Mouse (Mus musculus): ENCODE results near the gene Banp. TPM values are rescaled to one million over a fixed set of nuclear protein-coding genes. Genes with fewer than 3 reads are reported as not detected.

Gene Banp
- total and polyA plus RNA-seq, 3 experiments = 14.9 to 34.2 (median 25.7) TPM

DNA sequence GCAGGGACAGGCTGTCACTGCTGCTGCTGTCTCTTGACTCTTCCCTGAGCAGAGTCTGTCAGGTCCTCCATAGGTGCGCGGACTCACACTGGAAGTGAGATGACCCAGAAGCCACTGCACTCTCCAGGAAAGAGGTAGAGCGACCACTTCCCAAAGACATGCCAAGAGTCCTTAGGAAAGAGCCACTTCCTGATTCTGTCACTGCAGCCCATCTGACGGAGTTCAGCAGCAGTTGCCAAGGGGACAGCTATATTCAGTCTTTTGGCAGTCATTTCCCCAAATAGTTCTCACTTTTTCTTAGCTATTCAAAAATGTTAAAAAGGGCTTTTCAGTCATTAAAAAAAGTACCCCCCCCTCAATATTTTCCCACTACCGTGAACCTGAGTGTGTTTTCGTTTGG, 72.7 kb downstream of the Banp start:
- Histone ChIP-seq H3K4me2 (ENCODE audit: insufficient read depth, low read depth, poor library complexity, severe bottlenecking) (no peak overlapping the region), H3K4me1 (ENCODE audit: control insufficient read depth in 1 of 2, insufficient read depth in 2 of 2) (no peaks in the 10 kb centered on the region), H3K4me3 (replicated peaks in 1 of 3; ENCODE audit: low read depth in 2 of 3, low read length in 2 of 3, poor library complexity in 1 of 3) (no peak overlapping the region), H3K9ac (ENCODE audit: insufficient read depth, low read depth) (no peak overlapping the region), H3K27me3 (replicated peaks) (no peaks in the 10 kb centered on the region), H3K79me2 (replicated peaks; ENCODE audit: control insufficient read depth, extremely low read depth, insufficient read depth, poor library complexity, severe bottlenecking) (no peaks in the 10 kb centered on the region), H3K27ac (ENCODE audit: insufficient read depth, low read depth) (no peak overlapping the region), H3K9me3 (replicated peaks; ENCODE audit: low read length) (no peaks in the 10 kb centered on the region), H3K36me3 (replicated peaks in 1 of 2; ENCODE audit: control insufficient read depth in 1 of 2, insufficient read depth in 1 of 2, low read length in 1 of 2) (peaks cover 64 to 99% of the 10 kb centered on the region in 2 experiments)
- dilution Hi-C loops (cut with MboI; ENCODE audit: extremely low pct_ligation_motif_present, extremely low pct_unique_long_range_greater_than_20kb, low sequenced_read_pairs) = no loop called here
- in situ Hi-C loops (cut with MboI; ENCODE audit: low pct_ligation_motif_present, low pct_unique_long_range_greater_than_20kb, low sequenced_read_pairs) = no loop called here
- DNase-seq (ENCODE audit: extremely low read depth) = no peak
- TF ChIP-seq TBP (conservative IDR thresholded peaks at IDR 0.05; ENCODE audit: low read depth, low read length) (no peak), RCOR1 (conservative IDR thresholded peaks at IDR 0.05; ENCODE audit: low read depth, low read length) (no peak), MAFK (IDR thresholded peaks at IDR 0.05; ENCODE audit: insufficient replicate concordance, low read length) (no peak), NELFE (IDR thresholded peaks at IDR 0.05; ENCODE audit: low read depth, low read length) (no peak), KAT2A (IDR thresholded peaks at IDR 0.05; ENCODE audit: insufficient replicate concordance, low read length) (no peak), GABPA (IDR thresholded peaks at IDR 0.05; ENCODE audit: insufficient replicate concordance, low read depth, low read length) (no peak), USF2 (conservative IDR thresholded peaks at IDR 0.05; ENCODE audit: low read depth, low read length) (no peak), ZKSCAN1 (IDR thresholded peaks at IDR 0.05; ENCODE audit: borderline replicate concordance, low read depth, low read length) (no peak), MEF2A (IDR thresholded peaks at IDR 0.05; ENCODE audit: borderline replicate concordance, low read depth, low read length) (no peak), SMC3 (IDR thresholded peaks at IDR 0.05; ENCODE audit: low read depth, low read length) (no peak), ZC3H11A (IDR thresholded peaks at IDR 0.05; ENCODE audit: low read depth, low read length) (no peak), E2F4 (IDR thresholded peaks at IDR 0.05; ENCODE audit: insufficient replicate concordance, low read depth, low read length) (no peak), BHLHE40 (IDR thresholded peaks at IDR 0.05; ENCODE audit: low read depth, low read length) (no peak), POLR2AphosphoS2 (IDR thresholded peaks at IDR 0.05; ENCODE audit: low read depth, low read length) (no peak), TCF12 (IDR thresholded peaks at IDR 0.05; ENCODE audit: low read depth, low read length) (no peak), ELF1 (IDR thresholded peaks at IDR 0.05; ENCODE audit: low read depth, low read length) (no peak), MXI1 (IDR thresholded peaks at IDR 0.05; ENCODE audit: low read depth, low read length) (no peak), PAX5 (IDR thresholded peaks at IDR 0.05; ENCODE audit: low read length) (no peak), USF1 (IDR thresholded peaks at IDR 0.05; ENCODE audit: low read depth, low read length) (no peak)

- no peak overlapping the region for H3K4me2 ChIP-seq (ENCODE audit: insufficient read depth, low read depth, poor library complexity, severe bottlenecking)
- H3K9ac ChIP-seq (ENCODE audit: insufficient read depth, low read depth) = no peak overlapping the region
- no peak overlapping the region for H3K27ac ChIP-seq (ENCODE audit: insufficient read depth, low read depth)
- no peak for DNase-seq (ENCODE audit: extremely low read depth)
- H3K4me3 ChIP-seq (replicated peaks in 1 of 3; ENCODE audit: low read depth in 2 of 3, low read length in 2 of 3, poor library complexity in 1 of 3) = no peak overlapping the region
- H3K36me3 ChIP-seq (replicated peaks in 1 of 2; ENCODE audit: control insufficient read depth in 1 of 2, insufficient read depth in 1 of 2, low read length in 1 of 2) = peaks cover 61 to 94% of the 10 kb centered on the region in 2 experiments
- in situ Hi-C loops (cut with MboI; ENCODE audit: low pct_ligation_motif_present, low pct_unique_long_range_greater_than_20kb, low sequenced_read_pairs) (no loop called here), dilution Hi-C loops (cut with MboI; ENCODE audit: extremely low pct_ligation_motif_present, extremely low pct_unique_long_range_greater_than_20kb, low sequenced_read_pairs) (no loop called here)
- H3K27me3 ChIP-seq (replicated peaks) = no peaks in the 10 kb centered on the region
- no peaks in the 10 kb centered on the region for H3K9me3 ChIP-seq (replicated peaks; ENCODE audit: low read length)
- H3K4me1 ChIP-seq (ENCODE audit: control insufficient read depth in 1 of 2, insufficient read depth in 2 of 2) = no peaks in the 10 kb centered on the region
- no peaks in the 10 kb centered on the region for H3K79me2 ChIP-seq (replicated peaks; ENCODE audit: control insufficient read depth, extremely low read depth, insufficient read depth, poor library complexity, severe bottlenecking)
- TF ChIP-seq JUN (IDR thresholded peaks at IDR 0.05; ENCODE audit: insufficient read depth, low read depth, low read length) = no peak
Observed at GRCm38 (mm10) chr8:122022705-122023104, 73.2 kb downstream of the Banp start.
